Mouse (Mus musculus): ENCODE data around the gene Ssc5d.

- no peak for TF ChIP-seq POLR2A (IDR thresholded peaks at IDR 0.05; ENCODE audit: control insufficient read depth, extremely low read depth, insufficient read depth, low read length, poor library complexity)
- TF ChIP-seq CTCF (IDR thresholded peaks at IDR 0.05; ENCODE audit: borderline replicate concordance, control insufficient read depth, extremely low read depth, insufficient read depth, low read length, poor library complexity): peak; percentile 69; the same call in 1 of the 2 replicates
Measured at GRCm38 (mm10) chr7:4964272-4964671, 38.7 kb downstream of the Ssc5d start, which contains the start of gene Sbk2.

Measured in thymus, adult 2 months (tissue).